ENCODE assay signal across 8 mouse cellular contexts in the genomic region with DNA sequence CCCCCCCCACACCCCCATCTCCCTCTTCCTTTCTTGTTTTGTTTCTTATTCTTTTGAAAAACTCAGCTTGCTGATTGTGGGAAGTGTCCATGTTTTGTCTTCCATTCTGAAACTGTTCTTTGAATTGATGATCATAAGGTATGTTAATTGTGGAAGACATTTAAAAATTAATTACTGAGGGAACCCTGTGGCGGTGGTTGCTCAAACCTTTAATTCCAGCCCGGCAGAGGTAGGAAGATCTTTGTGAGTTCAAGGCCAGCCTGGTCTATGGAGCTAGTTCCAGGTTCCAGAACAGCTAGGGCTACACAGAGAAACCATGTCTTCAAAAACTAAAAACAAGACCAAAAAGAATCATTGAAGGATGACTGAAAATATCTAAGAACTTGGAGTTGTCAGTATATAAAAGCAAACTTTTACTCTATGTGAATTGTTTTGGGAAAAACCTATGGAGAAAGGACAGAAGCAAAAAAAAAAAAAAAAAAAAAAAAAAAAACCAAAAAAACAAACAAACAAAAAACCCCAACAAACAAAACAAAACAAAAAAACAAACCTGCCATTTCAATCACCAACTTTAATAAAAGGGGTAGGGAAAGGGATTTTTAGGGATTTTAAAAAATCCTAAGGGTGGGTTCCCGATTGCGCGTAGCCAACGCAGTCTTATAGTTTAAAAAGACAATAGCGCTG. TPM values are rescaled to one million over a fixed set of nuclear protein-coding genes. Genes with fewer than 3 reads are reported as not detected.
DNase-seq lines count a peak whose midpoint lies in the region; ATAC-seq lines count a peak whose summit lies in the region.

No protein-coding gene starts in this region.

- 32% methylated on average over 7 of the region's 7 CpGs for WGBS in lung, embryonic 16.5 days
- 14% methylated on average over 7 of the region's 7 CpGs for WGBS in embryonic facial prominence, embryonic 13.5 days
- 29% methylated on average over 7 of the region's 7 CpGs for WGBS in intestine, embryonic 16.5 days
- WGBS in neural tube, embryonic 15.5 days, result 14% methylated on average over 7 of the region's 7 CpGs

- H3K4me3 ChIP-seq in lung, embryonic 16.5 days (ENCODE audit: low read length), result peak overlapping the region; percentile 37; the same call in 1 of the 2 replicates
- peak overlapping the region; percentile 30 for H3K4me3 ChIP-seq in embryonic facial prominence, embryonic 13.5 days
- peak overlapping the region; percentile 37 for H3K4me3 ChIP-seq in intestine, embryonic 16.5 days (ENCODE audit: low read length)
- peak overlapping the region; percentile 14 for H3K4me3 ChIP-seq in neural tube, embryonic 15.5 days (replicated peaks)

- H3K4me2 ChIP-seq in lung, embryonic 16.5 days (ENCODE audit: low read depth, low read length), result peak overlapping the region; percentile 54
- peak overlapping the region; percentile 52 for H3K4me2 ChIP-seq in embryonic facial prominence, embryonic 13.5 days
- H3K4me2 ChIP-seq in intestine, embryonic 16.5 days (ENCODE audit: low read depth, low read length), result peak overlapping the region; percentile 47
- peak overlapping the region; percentile 42 for H3K4me2 ChIP-seq in neural tube, embryonic 15.5 days

- H3K27me3 ChIP-seq in lung, embryonic 16.5 days (ENCODE audit: control insufficient read depth, insufficient read depth, low read depth, low read length), result no peaks in the 10 kb centered on the region
- no peaks in the 10 kb centered on the region for H3K27me3 ChIP-seq in embryonic facial prominence, embryonic 13.5 days
- H3K27me3 ChIP-seq in intestine, embryonic 16.5 days (replicated peaks; ENCODE audit: control insufficient read depth, insufficient read depth, low read length), result no peaks in the 10 kb centered on the region
- H3K27me3 ChIP-seq in neural tube, embryonic 15.5 days (replicated peaks), result no peaks in the 10 kb centered on the region

- DNase-seq in lung, postnatal 14 days, result no peak
- DNase-seq in right cerebral cortex, adult 2 months (ENCODE audit: low spot score in 2 of 2), result no peak
- no peak for DNase-seq in thymus, postnatal 25 days
- DNase-seq in gastrocnemius, postnatal 10 days, result no peak

- no peaks in the 10 kb centered on the region for H3K36me3 ChIP-seq in lung, embryonic 16.5 days (ENCODE audit: control insufficient read depth, insufficient read depth, low read length)
- no peaks in the 10 kb centered on the region for H3K36me3 ChIP-seq in embryonic facial prominence, embryonic 13.5 days
- no peaks in the 10 kb centered on the region for H3K36me3 ChIP-seq in intestine, embryonic 16.5 days (ENCODE audit: control insufficient read depth, insufficient read depth, low read length)
- H3K36me3 ChIP-seq in neural tube, embryonic 15.5 days, result no peaks in the 10 kb centered on the region

- ATAC-seq in lung, embryonic 16.5 days (ENCODE audit: low read depth), result no peak
- ATAC-seq in embryonic facial prominence, embryonic 13.5 days (ENCODE audit: insufficient number of reproducible peaks, insufficient read depth, low FRiP score, low TSS enrichment, low read depth), result no peak
- no peak for ATAC-seq in intestine, embryonic 16.5 days
- no peak for ATAC-seq in neural tube, embryonic 15.5 days (ENCODE audit: low FRiP score)

- H3K4me1 ChIP-seq in lung, embryonic 16.5 days (replicated peaks; ENCODE audit: control insufficient read depth, insufficient read depth, low read length), result peaks cover 3% of the 10 kb centered on the region; the same call in 1 of the 2 replicates
- 0 out of 2 replicates have a peak, but pooled peaks cover 4% of the 10 kb centered on the region for H3K4me1 ChIP-seq in embryonic facial prominence, embryonic 13.5 days
- H3K4me1 ChIP-seq in intestine, embryonic 16.5 days (ENCODE audit: control insufficient read depth, insufficient read depth, low read length), result peaks cover 5% of the 10 kb centered on the region; the same call in 1 of the 2 replicates
- peaks cover 13% of the 10 kb centered on the region; the same call in 1 of the 2 replicates for H3K4me1 ChIP-seq in neural tube, embryonic 15.5 days

- no peak overlapping the region for H3K27ac ChIP-seq in lung, embryonic 16.5 days (ENCODE audit: low read length)
- H3K27ac ChIP-seq in embryonic facial prominence, embryonic 13.5 days, result no peak overlapping the region
- H3K27ac ChIP-seq in intestine, embryonic 16.5 days (ENCODE audit: low read length), result no peak overlapping the region
- H3K27ac ChIP-seq in neural tube, embryonic 15.5 days (replicated peaks), result no peak overlapping the region

- H3K9me3 ChIP-seq in lung, embryonic 16.5 days (ENCODE audit: control insufficient read depth, low read length), result no peaks in the 10 kb centered on the region
- H3K9me3 ChIP-seq in embryonic facial prominence, embryonic 13.5 days, result no peaks in the 10 kb centered on the region
- H3K9me3 ChIP-seq in intestine, embryonic 16.5 days (ENCODE audit: control insufficient read depth, low read length), result no peaks in the 10 kb centered on the region
- H3K9me3 ChIP-seq in neural tube, embryonic 15.5 days (replicated peaks), result no peaks in the 10 kb centered on the region

- no peak overlapping the region for H3K9ac ChIP-seq in lung, embryonic 16.5 days (ENCODE audit: low read length)
- no peak overlapping the region for H3K9ac ChIP-seq in embryonic facial prominence, embryonic 13.5 days
- 0 out of 2 replicates have a peak overlapping the region, but pooled peaks have one; percentile 24 for H3K9ac ChIP-seq in intestine, embryonic 16.5 days (ENCODE audit: low read depth, low read length)
- H3K9ac ChIP-seq in neural tube, embryonic 15.5 days (replicated peaks), result no peak overlapping the region

RNA-seq across cellular contexts. Expression of a gene that starts 11.0 kb away (rescaled TPM):
- 400 and 424 TPM in 2 replicates for polyA plus RNA-seq in lung, embryonic 16.5 days (2015; fragmentation: Nextera tagmentation; extraction: Ambion mirVana)
- polyA plus RNA-seq in embryonic facial prominence, embryonic 13.5 days (2015; fragmentation: Nextera tagmentation; extraction: Ambion mirVana), result 516 and 565 TPM in 2 replicates
- 281 and 302 TPM in 2 replicates for polyA plus RNA-seq in intestine, embryonic 16.5 days (2015; fragmentation: Nextera tagmentation; extraction: Ambion mirVana)
- polyA plus RNA-seq in neural tube, embryonic 15.5 days (2015; fragmentation: Nextera tagmentation; extraction: Ambion mirVana), result 520 and 554 TPM in 2 replicates
- total RNA-seq in gastrocnemius, postnatal 10 days (2021), result 100 to 1,000 TPM; 196 to 198 TPM

RNA-seq across cellular contexts. Expression of a gene that starts 37.3 kb away (rescaled TPM):
- polyA plus RNA-seq in lung, embryonic 16.5 days (2015; fragmentation: Nextera tagmentation; extraction: Ambion mirVana), result 17.5 and 18.7 TPM in 2 replicates
- polyA plus RNA-seq in embryonic facial prominence, embryonic 13.5 days (2015; fragmentation: Nextera tagmentation; extraction: Ambion mirVana), result 20.0 and 21.5 TPM in 2 replicates
- polyA plus RNA-seq in intestine, embryonic 16.5 days (2015; fragmentation: Nextera tagmentation; extraction: Ambion mirVana), result 11.7 TPM in 2 replicates
- 8.0 and 8.5 TPM in 2 replicates for polyA plus RNA-seq in neural tube, embryonic 15.5 days (2015; fragmentation: Nextera tagmentation; extraction: Ambion mirVana)
- total RNA-seq in gastrocnemius, postnatal 10 days (2021), result 1 to 10 TPM; 5.9 to 9.1 TPM
